Mouse (Mus musculus) limb, embryonic 14.5 days (tissue): ENCODE data around the gene Tab3. TPM values are rescaled to one million over a fixed set of nuclear protein-coding genes. Genes with fewer than 3 reads are reported as not detected.

Experiments used
- ATAC-seq: fragments of 200-750 bp; cut with Nextera tagmentation; 2 replicates; pipeline ENCODE4 v1.8.0; 2017; ENCODE audit warnings: low read depth, moderate number of reproducible peaks, moderate TSS enrichment; ENCODE audit not compliant: low FRiP score
- DNase-seq: peaks from one replicate; pipeline ENCODE4 v3.0.0-alpha.2; 2015; ENCODE audit warnings: low spot score
- H3K27ac ChIP-seq: fragments of 300-500 bp; sonication (generic); replicated peaks from 2 replicates; pipeline ENCODE4 v1.5.1; 2014; ENCODE audit warnings: low read depth, mild to moderate bottlenecking, low read length, moderate library complexity, mixed read lengths
- H3K27me3 ChIP-seq: fragments of 300-500 bp; sonication (generic); 2 replicates; pipeline ENCODE4 v1.6.1; 2014; ENCODE audit warnings: low read length, mixed read lengths; ENCODE audit not compliant: control insufficient read depth, insufficient read depth
- H3K36me3 ChIP-seq: fragments of 300-500 bp; sonication (generic); 2 replicates; pipeline ENCODE4 v1.6.1; 2014; ENCODE audit warnings: mild to moderate bottlenecking, low read length, moderate library complexity, mixed read lengths; ENCODE audit not compliant: control insufficient read depth, insufficient read depth
- H3K4me1 ChIP-seq: fragments of 300-500 bp; sonication (generic); 2 replicates; pipeline ENCODE4 v1.6.1; 2014; ENCODE audit warnings: antibody characterized with exemption, low read length, mixed read lengths; ENCODE audit not compliant: control insufficient read depth, insufficient read depth
- H3K4me2 ChIP-seq: fragments of 300-500 bp; sonication (generic); replicated peaks from 2 replicates; pipeline ENCODE4 v1.6.1; 2014; ENCODE audit warnings: low read depth, mild to moderate bottlenecking, low read length, moderate library complexity; ENCODE audit not compliant: severe bottlenecking
- H3K4me3 ChIP-seq: fragments of 300-500 bp; sonication (generic); replicated peaks from 2 replicates; pipeline ENCODE4 v1.5.1; 2014; ENCODE audit warnings: low read length
- H3K9ac ChIP-seq: fragments of 300-500 bp; sonication (generic); 2 replicates; pipeline ENCODE4 v1.6.1; 2014; ENCODE audit warnings: mild to moderate bottlenecking, low read depth, low read length, moderate library complexity; ENCODE audit not compliant: severe bottlenecking
- H3K9me3 ChIP-seq: fragments of 300-500 bp; sonication (generic); 2 replicates; pipeline ENCODE4 v1.6.1; 2016; ENCODE audit warnings: low read length; ENCODE audit not compliant: control insufficient read depth
- POLR2A ChIP-seq: fragments of 200-500 bp; IDR thresholded peaks from 2 replicates; pipeline ENCODE4 v1.8.0; 2012; ENCODE audit warnings: inconsistent platforms, mild to moderate bottlenecking, moderate library complexity, borderline replicate concordance; ENCODE audit not compliant: insufficient read depth, insufficient read length; ENCODE audit errors: extremely low read depth
- WGBS: fragments of 180-500 bp; shearing (Covaris S2); extraction: QIAGEN DNeasy Blood & Tissue Kit; methylation state at CpG from one replicate; pipeline ENCODE4 v1.1.7; 2014; 5-methylcytosine and 5-hydroxymethylcytosine counted together
- microRNA-seq: library from miRNA; unstranded; fragments of <30 nt; microRNA quantifications from one replicate; pipeline ENCODE4, GENCODE M21; 2016
- polyA plus RNA-seq, 2 experiments: library from polyadenylated mRNA; depleted of rRNA in 1 of 2; stranded (reverse) in 1 of 2; unstranded in 1 of 2; fragments of >200 nt; fragmentation: Nextera tagmentation in 1 of 2; extraction: Ambion mirVana in 1 of 2; gene quantifications; 2 replicates each; pipeline versions ENCODE4 v1.2.1 to v1.2.3; 2012 to 2014

Gene Tab3
- polyA plus RNA-seq, 2 experiments = 5.4 to 6.0 TPM

- ATAC-seq = no peak
These were observed 72.5 kb downstream of the Tab3 start for GRCm38 (mm10) chrX:85646204-85646777.

GRCm38 (mm10) chrX:85676808-85677207 lies 103.0 kb downstream of the Tab3 start:
- no peaks in the 10 kb centered on the region for H3K4me1 ChIP-seq
- H3K27ac ChIP-seq = no peak overlapping the region
- ATAC-seq (no peak), DNase-seq (peak; percentile 44)
- no peaks in the 10 kb centered on the region for H3K27me3 ChIP-seq
- no peaks in the 10 kb centered on the region for H3K9me3 ChIP-seq
- TF ChIP-seq POLR2A = no peak
- H3K4me2 ChIP-seq = no peak overlapping the region
- H3K9ac ChIP-seq = no peak overlapping the region
- H3K36me3 ChIP-seq = no peaks in the 10 kb centered on the region
- no peak overlapping the region for H3K4me3 ChIP-seq
- WGBS = 22% methylated on average over 7 of the region's 7 CpGs

More at GRCm38 (mm10) chrX:85646204-85646777, 72.5 kb downstream of the Tab3 start:
- Histone ChIP-seq H3K4me1 (no peaks in the 10 kb centered on the region), H3K4me3 (no peak overlapping the region), H3K27ac (no peak overlapping the region), H3K9me3 (no peaks in the 10 kb centered on the region), H3K27me3 (no peaks in the 10 kb centered on the region), H3K4me2 (no peak overlapping the region), H3K36me3 (no peaks in the 10 kb centered on the region), H3K9ac (no peak overlapping the region)
- TF ChIP-seq POLR2A = no peak
- peak; percentile 61 for DNase-seq
- WGBS = 44% methylated on average over 8 of the region's 8 CpGs

- WGBS = 46% methylated on average over 1 of the region's 1 CpGs
These were observed 108.3 kb downstream of the Tab3 start for GRCm38 (mm10) chrX:85682125-85682524.

GRCm38 (mm10) chrX:85683723-85684122 lies 109.9 kb downstream of the Tab3 start:
- Histone ChIP-seq H3K4me1 (no peaks in the 10 kb centered on the region), H3K27me3 (no peaks in the 10 kb centered on the region), H3K27ac (no peak overlapping the region), H3K4me2 (no peak overlapping the region), H3K36me3 (no peaks in the 10 kb centered on the region), H3K4me3 (no peak overlapping the region), H3K9ac (no peak overlapping the region), H3K9me3 (no peaks in the 10 kb centered on the region)
- TF ChIP-seq POLR2A = no peak
- no peak for DNase-seq
- WGBS = 59% methylated on average over 2 of the region's 2 CpGs
- no peak for ATAC-seq

More at GRCm38 (mm10) chrX:85682125-85682524, 108.3 kb downstream of the Tab3 start:
- Histone ChIP-seq H3K4me3 (no peak overlapping the region), H3K9ac (no peak overlapping the region), H3K27ac (no peak overlapping the region), H3K9me3 (no peaks in the 10 kb centered on the region), H3K36me3 (no peaks in the 10 kb centered on the region), H3K4me1 (no peaks in the 10 kb centered on the region), H3K27me3 (no peaks in the 10 kb centered on the region), H3K4me2 (no peak overlapping the region)
- ATAC-seq (no peak), DNase-seq (no peak)
- no peak for TF ChIP-seq POLR2A

Small RNA genes within 50 kb of the gene (microRNA-seq; reads per million reads assigned to microRNA genes)
- not detected for gene Gm44378

Other genes with a start within 250 kb of the Tab3 start
- gene Gk, start 202.8 kb downstream of the Tab3 start, polyA plus RNA-seq (2012; rRNA removed) = 4.1 and 4.7 TPM in 2 replicates
- 5.2 and 5.3 TPM in 2 replicates for gene Gk, start 202.8 kb downstream of the Tab3 start, polyA plus RNA-seq (2014; fragmentation: Nextera tagmentation; extraction: Ambion mirVana)